Mouse (Mus musculus): Measurements from ENCODE around the gene Prps1l3.
"Not testable (repeated sequence)": the region's sequence is repeated elsewhere in the genome, so short reads cannot be mapped to it uniquely, and the experiment has no call there.

Gene Prps1l3

DNA sequence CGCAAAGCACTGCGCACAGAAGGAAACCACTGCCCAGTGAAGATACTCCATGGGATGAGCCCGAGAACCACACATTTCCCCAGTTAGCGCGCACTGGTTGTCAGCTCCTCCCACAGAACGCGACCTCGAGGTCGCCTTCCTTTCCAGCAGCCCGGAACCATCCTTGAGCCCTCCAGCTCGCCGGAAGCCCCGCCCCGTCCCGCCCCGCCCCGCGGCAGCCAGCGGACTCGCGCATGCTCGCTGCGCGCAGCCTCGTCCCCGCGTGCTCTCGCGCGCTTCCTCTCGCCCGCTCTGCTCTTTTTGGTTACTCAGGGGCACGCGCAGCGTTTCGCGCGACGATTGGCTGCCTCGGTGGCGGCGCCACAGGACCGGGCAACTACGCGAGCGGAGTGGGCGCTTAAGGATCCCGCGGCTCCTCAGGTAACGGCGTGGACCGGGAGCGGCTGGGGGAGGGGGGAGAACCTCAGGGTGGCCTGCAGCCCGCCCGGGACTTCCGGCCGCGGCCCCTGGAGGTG is at the start of gene Prps1l3, which contains the start of gene Mipol1:
TSS of gene Prps1l3 (plus strand) at position 221 of the 515 bp plus-strand sequence.
TSS of gene Mipol1 (plus strand) at position 236 of the 515 bp plus-strand sequence.
- DNase-seq = peak; percentile 91 to 94

DNA sequence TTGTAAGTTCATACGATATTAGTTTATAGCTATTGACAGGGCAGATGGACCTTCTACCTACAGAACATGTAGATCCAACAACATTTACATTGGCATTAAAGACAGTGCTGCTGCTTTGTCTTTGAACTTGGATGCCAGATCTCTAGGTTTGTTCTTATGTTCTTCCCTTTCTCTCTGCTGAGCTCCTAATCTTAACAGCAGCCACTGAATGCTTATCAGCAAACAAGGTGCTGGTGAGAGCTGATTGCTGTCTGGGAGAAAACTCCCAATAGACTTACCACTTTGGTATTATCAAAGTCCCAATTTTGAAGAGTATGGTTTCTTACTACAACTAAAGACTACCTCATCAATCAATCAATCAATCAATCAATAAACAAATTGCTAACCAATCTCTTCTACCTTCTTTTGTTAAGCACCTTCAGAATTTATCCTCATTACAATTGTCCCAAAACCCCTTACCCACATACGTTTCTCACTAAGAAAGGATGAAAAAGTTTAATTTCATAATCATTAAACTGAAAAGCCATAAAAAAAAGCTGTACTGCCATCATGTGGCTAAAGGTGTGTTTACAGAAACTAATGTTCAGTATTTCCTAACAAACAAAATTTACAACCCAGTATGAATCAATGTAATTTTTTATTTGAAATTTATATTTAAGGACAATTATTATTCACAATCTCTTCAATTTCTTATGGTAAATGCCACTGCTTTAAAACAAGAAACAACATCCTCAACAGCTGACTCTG is 45.6 kb upstream of the Prps1l3 start:
- no peak for DNase-seq

DNA sequence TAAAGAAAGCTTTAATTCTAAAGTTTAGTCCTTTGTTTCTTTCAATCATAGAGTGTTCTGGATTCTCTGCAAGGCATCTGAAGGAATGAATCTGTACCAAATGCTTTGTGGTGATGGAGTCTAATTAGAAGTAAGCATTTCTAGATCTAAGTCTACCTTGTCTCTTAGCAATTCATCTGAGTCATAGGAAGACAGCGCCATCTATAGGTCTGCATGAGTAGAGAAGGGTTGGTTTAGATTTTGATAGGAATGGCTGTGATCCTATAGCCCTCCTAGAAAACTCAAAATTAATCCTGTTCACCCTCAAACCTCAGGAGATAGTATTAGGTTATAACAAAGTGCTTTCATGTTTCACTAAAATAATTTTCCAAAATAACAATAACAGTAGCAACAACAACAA is 44.7 kb upstream of the Prps1l3 start:
- DNase-seq = no peak

DNA sequence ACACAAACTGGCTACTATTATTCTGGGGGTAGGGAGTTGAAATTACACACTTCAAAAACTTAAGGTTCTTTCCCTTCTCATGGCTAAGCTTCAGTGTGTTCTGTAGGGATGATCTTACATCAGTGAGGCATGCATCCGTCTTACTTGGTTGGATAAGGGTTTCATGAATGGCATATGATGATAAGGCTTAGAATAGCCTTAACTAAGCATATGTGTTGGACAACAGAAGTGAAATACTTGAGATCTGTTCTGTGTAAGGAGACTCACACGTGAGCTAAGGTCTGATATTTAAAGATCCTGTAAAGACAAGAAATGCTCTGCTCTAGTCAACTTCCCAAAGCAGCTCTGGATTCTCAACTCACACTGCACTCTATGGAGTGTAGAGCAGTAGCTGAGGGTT is 44.1 kb upstream of the Prps1l3 start:
- no peak for DNase-seq

GRCm38 (mm10) chr12:57187032-57187431 is 43.2 kb upstream of the Prps1l3 start:
- DNase-seq = no peak

GRCm38 (mm10) chr12:57194609-57195008 is 35.6 kb upstream of the Prps1l3 start:
- DNase-seq = peak in 1 of 2 experiments; percentile 11

DNA sequence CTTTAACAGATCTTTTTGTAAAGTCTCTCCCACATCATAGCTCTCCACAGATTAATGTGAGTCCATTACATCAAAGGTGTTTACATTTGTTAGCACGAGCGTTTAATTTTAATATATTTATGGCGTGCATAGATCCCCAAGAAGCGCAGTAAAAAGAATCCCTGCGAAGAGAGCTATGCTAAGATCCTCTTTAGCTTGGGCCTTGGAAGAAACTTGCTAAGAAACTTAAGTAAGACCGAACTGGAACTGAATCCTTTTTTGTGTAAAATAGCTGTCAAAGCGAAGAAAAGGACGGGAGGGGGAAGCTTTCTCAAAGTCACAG is 34.0 kb upstream of the Prps1l3 start:
- no peak for DNase-seq

DNA sequence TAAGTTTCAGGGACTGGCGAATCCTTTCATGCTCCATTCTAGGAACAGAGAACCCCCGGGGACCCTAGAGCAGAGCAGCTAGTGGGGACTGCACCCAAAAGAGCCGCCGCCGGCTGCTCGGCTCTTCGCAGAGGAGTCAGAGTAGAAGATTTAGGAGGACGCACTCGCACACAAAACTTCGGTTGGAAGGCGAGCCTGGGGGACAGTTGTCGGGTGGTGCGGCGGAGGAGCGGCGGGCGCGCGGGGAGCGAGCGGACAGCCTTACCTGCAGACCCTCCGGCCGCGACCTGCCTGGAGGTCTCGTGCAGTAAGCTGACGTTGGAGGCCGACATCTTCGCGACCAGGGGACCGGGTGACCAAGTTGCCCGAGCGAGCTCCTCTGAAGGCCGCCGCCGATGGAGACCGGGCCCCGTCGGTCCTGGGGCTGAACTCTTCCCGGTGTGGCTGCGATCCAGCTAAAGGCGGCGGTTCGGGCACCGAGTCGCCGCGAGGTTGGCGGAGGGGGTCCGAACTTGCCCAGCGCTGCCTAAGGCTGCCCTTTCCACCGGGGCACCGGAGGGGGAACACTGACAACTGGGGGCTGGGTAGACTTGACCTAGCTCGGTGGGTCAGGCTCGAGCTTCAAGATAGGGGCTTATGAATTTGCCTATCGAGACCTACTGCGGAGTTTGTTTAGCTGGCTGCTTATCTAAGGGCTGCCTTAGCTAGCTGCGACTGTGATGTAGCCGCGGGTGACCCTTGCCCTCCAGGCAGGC is 33.4 kb upstream of the Prps1l3 start:
- peak; percentile 54 to 71 for DNase-seq

- DNase-seq = no peak
Measured at GRCm38 (mm10) chr12:57197363-57198026, 32.7 kb upstream of the Prps1l3 start, which contains the start of gene Slc25a21. Gene Slc25a21, minus strand, starts transcription at chr12:57197472.

- DNase-seq = no peak
Measured at GRCm38 (mm10) chr12:57198269-57198668, 31.9 kb upstream of the Prps1l3 start.

DNA sequence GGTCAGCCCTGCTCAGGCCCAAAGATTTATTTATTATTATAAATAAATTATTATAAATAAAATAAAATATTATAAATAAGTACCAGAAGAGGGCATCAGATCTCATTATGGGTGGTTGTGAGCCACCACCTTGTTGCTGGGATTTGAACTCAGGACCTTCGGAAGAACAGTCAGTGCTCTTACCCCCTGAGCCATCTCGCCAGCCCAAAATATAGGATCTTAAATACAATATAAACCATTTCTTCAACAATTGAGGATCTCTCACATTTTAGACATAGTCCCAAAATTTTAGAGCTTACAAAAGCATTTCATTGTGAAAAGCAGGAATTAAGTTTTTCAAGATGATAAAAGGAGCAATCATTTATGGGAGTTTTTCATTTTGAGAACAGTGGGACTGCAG is 30.8 kb upstream of the Prps1l3 start:
- no peak for DNase-seq

GRCm38 (mm10) chr12:57201901-57202300 is 28.3 kb upstream of the Prps1l3 start:
- DNase-seq = no peak

- DNase-seq = no peak
Measured at GRCm38 (mm10) chr12:57204276-57204851, 25.8 kb upstream of the Prps1l3 start.

DNA sequence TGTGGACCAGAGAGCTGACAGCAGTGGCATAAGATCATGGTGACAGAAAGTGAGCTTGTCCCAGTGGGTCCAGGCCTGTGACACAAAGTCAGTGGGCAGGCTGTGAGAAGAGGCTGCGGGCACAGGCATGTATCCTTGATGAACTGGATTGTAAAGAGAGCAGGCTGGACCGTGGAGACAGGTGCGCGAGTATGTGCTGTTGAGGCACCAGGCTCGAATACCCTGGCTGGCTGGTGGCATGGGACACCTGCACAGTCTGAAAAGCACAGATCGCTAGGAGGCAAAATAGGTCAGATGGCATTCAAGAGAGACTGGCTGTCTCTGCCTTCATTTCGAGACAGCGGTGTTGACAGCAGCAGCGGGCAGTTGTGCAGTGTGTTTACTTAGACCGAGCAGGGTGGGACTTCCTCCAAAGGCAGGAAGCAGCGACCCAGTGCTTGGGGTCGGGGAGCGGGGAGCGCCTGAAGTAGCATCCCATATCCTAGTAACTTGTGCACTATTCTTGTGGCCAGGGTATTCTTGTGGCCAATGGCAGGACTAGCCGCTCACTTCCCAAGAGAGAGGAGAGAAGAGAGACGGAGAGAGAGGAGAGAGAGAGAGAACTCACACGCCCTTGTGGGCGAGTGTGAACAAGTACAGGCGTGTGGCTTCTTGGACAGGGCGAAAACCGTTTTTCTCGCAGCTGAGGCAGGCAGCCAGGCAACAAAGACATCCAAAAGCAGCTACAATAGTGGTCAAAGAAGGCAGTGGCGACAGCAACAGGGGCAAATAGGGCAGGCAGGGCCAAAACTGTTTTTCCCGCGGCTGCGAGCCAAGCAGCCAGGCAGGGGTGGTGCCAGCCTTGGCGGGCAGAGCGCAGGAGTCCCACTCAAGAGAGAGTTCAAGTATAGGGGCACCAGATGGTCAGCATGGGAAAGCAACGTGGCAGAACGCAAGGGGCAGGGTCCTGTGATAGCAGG is 18.6 kb upstream of the Prps1l3 start:
- peak; percentile 65 to 72 for DNase-seq

- DNase-seq = not testable (repeated sequence)
Measured at GRCm38 (mm10) chr12:57212463-57212862, 17.7 kb upstream of the Prps1l3 start.

DNA sequence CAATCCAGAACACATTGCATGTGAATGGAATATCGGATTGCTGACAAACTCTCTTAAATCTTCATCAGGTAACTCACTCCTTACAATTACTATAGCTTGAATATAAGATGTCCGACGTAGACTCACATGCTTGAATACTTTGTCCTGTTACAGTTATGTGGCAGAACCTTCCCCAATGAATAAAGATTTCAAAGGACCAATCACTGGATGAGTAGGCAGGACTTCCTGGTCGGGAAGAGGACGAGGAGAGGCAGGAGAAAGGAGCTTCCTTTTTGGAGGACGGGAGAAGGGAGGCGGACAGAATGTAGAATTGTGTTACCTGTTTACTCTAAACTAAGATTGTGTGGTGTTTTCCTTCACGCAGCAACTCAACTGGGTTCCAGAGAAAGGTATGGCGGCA is 3.8 kb upstream of the Prps1l3 start:
- no peak for DNase-seq

- DNase-seq = no peak
Measured at GRCm38 (mm10) chr12:57227776-57228175, 2.4 kb upstream of the Prps1l3 start.

- DNase-seq = no peak
Measured at GRCm38 (mm10) chr12:57229703-57230102, 509 bp upstream of the Prps1l3 start.

- peak; percentile 25 to 58 for DNase-seq
Measured at GRCm38 (mm10) chr12:57231085-57231875, 1.1 kb downstream of the Prps1l3 start.

GRCm38 (mm10) chr12:57233386-57233785 is 3.2 kb downstream of the Prps1l3 start:
- DNase-seq = no peak
